Mouse (Mus musculus) heart, embryonic 12.5 days (tissue): ENCODE data around the gene Gm17617. TPM values are rescaled to one million over a fixed set of nuclear protein-coding genes. Genes with fewer than 3 reads are reported as not detected.
"Not testable (repeated sequence)": the region's sequence is repeated elsewhere in the genome, so short reads cannot be mapped to it uniquely, and the experiment has no call there.

Source experiments
- ATAC-seq: fragments of 200-750 bp; cut with Nextera tagmentation; 2 replicates; pipeline ENCODE4 v1.8.0; 2017; ENCODE audit warnings: moderate TSS enrichment, moderate library complexity; ENCODE audit not compliant: insufficient number of reproducible peaks, low FRiP score
- H3K27ac ChIP-seq: fragments of 300-500 bp; sonication (generic); 2 replicates; pipeline ENCODE4 v1.5.1; 2016; ENCODE audit warnings: mild to moderate bottlenecking, moderate library complexity; ENCODE audit not compliant: poor library complexity, severe bottlenecking
- H3K27me3 ChIP-seq: fragments of 300-500 bp; sonication (generic); replicated peaks from 2 replicates; pipeline ENCODE4 v1.6.1; 2016; ENCODE audit warnings: mild to moderate bottlenecking, moderate library complexity
- H3K36me3 ChIP-seq: fragments of 300-500 bp; sonication (generic); 2 replicates; pipeline ENCODE4 v1.6.1; 2016; ENCODE audit warnings: mild to moderate bottlenecking, moderate library complexity
- H3K4me1 ChIP-seq: fragments of 300-500 bp; sonication (generic); replicated peaks from 2 replicates; pipeline ENCODE4 v1.6.1; 2016; ENCODE audit warnings: mild to moderate bottlenecking
- H3K4me2 ChIP-seq: fragments of 300-500 bp; sonication (generic); 2 replicates; pipeline ENCODE4 v1.6.1; 2016; ENCODE audit warnings: mild to moderate bottlenecking, moderate library complexity
- H3K4me3 ChIP-seq: fragments of 300-500 bp; sonication (generic); 2 replicates; pipeline ENCODE4 v1.5.1; 2016; ENCODE audit warnings: mild to moderate bottlenecking
- H3K9ac ChIP-seq: fragments of 300-500 bp; sonication (generic); 2 replicates; pipeline ENCODE4 v1.6.1; 2016; ENCODE audit warnings: mild to moderate bottlenecking, moderate library complexity
- H3K9me3 ChIP-seq: fragments of 300-500 bp; sonication (generic); replicated peaks from 2 replicates; pipeline ENCODE4 v1.6.1; 2016; ENCODE audit warnings: mild to moderate bottlenecking, moderate library complexity
- WGBS: fragments of 180-500 bp; shearing (Covaris S2); methylation state at CpG from one replicate; pipeline ENCODE4 v1.1.7; 2016; 5-methylcytosine and 5-hydroxymethylcytosine counted together
- polyA plus RNA-seq: library from polyadenylated mRNA; unstranded; fragments of >200 nt; fragmentation: Nextera tagmentation; extraction: Ambion mirVana; gene quantifications from 2 replicates; pipeline ENCODE4 v1.2.1, GENCODE M21; 2016

Gene Gm17617
- polyA plus RNA-seq, 1 experiment from 2014 or later: not detected

DNA sequence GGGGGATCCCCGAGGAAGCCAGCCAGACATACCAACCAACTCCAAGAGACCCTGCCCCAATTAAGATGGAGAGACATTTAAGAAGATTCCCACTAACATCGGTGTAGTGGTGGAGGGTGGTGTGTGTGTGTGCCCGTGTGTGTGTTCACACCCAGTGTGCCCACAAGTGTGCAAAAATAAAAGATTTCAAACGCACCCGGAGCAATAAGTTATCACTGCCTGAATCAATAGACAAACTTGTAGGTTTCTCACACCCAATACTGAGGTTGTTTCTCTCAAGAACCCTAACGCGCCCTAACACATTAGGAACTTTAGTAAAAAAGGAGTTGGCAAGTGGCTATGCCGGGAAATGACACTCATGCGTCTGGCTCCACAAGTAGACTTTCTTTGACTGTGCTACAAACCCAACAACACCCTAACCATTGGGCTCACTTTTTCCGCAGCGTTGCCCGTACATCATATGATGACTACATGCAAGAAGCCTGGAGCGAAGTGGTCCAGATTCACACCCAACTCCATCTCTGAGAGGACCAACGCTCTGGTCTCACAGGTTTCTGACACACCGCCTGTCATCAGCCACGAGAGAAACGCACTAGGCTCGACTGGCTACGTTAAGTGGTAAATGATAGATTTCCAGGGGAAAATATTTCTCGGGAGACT lies 34.2 kb downstream of the Gm17617 start:
- peak overlapping the region; percentile 74 for H3K4me2 ChIP-seq
- WGBS: 30% methylated on average over 20 of the region's 20 CpGs
- H3K27ac ChIP-seq: peak overlapping the region; percentile 94; the same call in 1 of the 2 replicates
- no peaks in the 10 kb centered on the region for H3K27me3 ChIP-seq
- no peaks in the 10 kb centered on the region for H3K9me3 ChIP-seq
- no peak for ATAC-seq
- H3K4me1 ChIP-seq: peaks cover 6% of the 10 kb centered on the region
- H3K4me3 ChIP-seq: peak overlapping the region; percentile 89
- peak overlapping the region; percentile 97 for H3K9ac ChIP-seq
- no peaks in the 10 kb centered on the region for H3K36me3 ChIP-seq

DNA sequence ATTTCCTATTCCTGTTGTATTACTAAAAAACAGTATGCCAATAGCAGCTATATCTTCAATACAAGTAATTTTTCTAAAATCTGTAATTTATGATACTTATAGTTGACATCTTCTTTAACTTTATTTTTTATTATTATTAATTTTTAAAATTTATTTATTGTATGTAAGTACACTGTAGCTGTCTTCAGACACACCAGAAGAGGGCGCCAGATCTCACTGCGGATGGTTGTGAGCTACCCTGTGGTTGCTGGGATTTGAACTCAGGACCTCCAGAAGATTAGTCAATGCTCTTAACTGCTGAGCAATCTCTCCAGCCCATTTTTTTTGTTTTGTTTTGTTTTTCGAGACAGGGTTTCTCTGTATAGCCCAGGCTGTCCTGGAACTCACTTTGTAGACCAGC lies 35.5 kb downstream of the Gm17617 start:
- H3K9ac ChIP-seq, ATAC-seq, H3K4me1 ChIP-seq, H3K36me3 ChIP-seq, H3K9me3 ChIP-seq, H3K4me2 ChIP-seq, H3K27ac ChIP-seq, H3K27me3 ChIP-seq, H3K4me3 ChIP-seq: not testable (repeated sequence)
- WGBS: 88% methylated on average over 3 of the region's 3 CpGs

DNA sequence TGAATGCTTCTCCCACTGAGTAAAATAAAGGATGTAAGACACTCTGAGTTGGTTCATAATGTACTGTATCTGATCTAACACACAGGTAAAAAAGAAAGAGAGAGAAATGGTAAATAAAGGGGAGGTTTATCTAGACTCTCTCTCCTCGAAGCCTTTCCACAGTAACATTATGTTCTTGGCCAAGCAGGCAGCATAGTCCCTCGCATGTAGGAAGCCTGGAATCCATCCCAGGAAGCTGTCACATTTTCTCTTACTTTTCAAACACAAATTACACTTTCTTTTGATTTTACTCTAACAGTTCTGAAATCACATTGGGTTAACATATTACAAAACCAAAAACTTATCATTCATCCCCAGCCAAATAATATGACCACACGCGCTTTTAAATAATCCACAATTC lies 40.8 kb downstream of the Gm17617 start:
- no peak overlapping the region for H3K4me3 ChIP-seq
- 75% methylated on average over 4 of the region's 4 CpGs for WGBS
- no peaks in the 10 kb centered on the region for H3K27me3 ChIP-seq
- no peak overlapping the region for H3K9ac ChIP-seq
- no peak overlapping the region for H3K27ac ChIP-seq
- no peak overlapping the region for H3K4me2 ChIP-seq
- no peak for ATAC-seq
- H3K4me1 ChIP-seq: no peaks in the 10 kb centered on the region
- H3K36me3 ChIP-seq: peaks cover 19% of the 10 kb centered on the region
- H3K9me3 ChIP-seq: no peaks in the 10 kb centered on the region

Other genes starting within 250 kb of the Gm17617 start
- 2.9 and 4.3 TPM in 2 replicates for gene Unc5a, start 184.1 kb downstream of the Gm17617 start, polyA plus RNA-seq
- 0.42 and 0.68 TPM in 2 replicates for gene Hk3, start 112.2 kb downstream of the Gm17617 start, polyA plus RNA-seq
- 14.3 and 15.4 TPM in 2 replicates for gene Uimc1, start 33.2 kb downstream of the Gm17617 start, polyA plus RNA-seq
- gene Zfp346, start 28.2 kb downstream of the Gm17617 start, polyA plus RNA-seq: 18.6 and 20.5 TPM in 2 replicates
- 0.45 and 0.51 TPM in 2 replicates for gene Fgfr4, start 19.1 kb upstream of the Gm17617 start, polyA plus RNA-seq
- gene Nsd1, start 76.2 kb upstream of the Gm17617 start, polyA plus RNA-seq: 52.7 and 53.9 TPM in 2 replicates
- gene Prelid1, start 187.0 kb upstream of the Gm17617 start, polyA plus RNA-seq: 328 and 343 TPM in 2 replicates
- gene Rab24, start 188.4 kb upstream of the Gm17617 start, polyA plus RNA-seq: 62.0 and 62.3 TPM in 2 replicates
- gene Mxd3, start 196.3 kb upstream of the Gm17617 start, polyA plus RNA-seq: 14.7 and 15.2 TPM in 2 replicates
- gene Lman2, start 229.2 kb upstream of the Gm17617 start, polyA plus RNA-seq: 105 and 106 TPM in 2 replicates
- 0.42 and 0.52 TPM in 2 replicates for gene Rgs14, start 236.2 kb upstream of the Gm17617 start, polyA plus RNA-seq